Mouse (Mus musculus): Measurements from ENCODE around the gene Psmb6. TPM values are rescaled to one million over a fixed set of nuclear protein-coding genes. Genes with fewer than 3 reads are reported as not detected.
"Not testable (repeated sequence)": the region's sequence is repeated elsewhere in the genome, so short reads cannot be mapped to it uniquely, and the experiment has no call there.

The Psmb6 gene
- polyA plus RNA-seq, 1 experiment, result 125 TPM

- Histone ChIP-seq H3K27me3 (ENCODE audit: control insufficient read depth, insufficient read depth, low read length) (no peaks in the 10 kb centered on the region), H3K4me1 (ENCODE audit: control insufficient read depth, insufficient read depth, insufficient read length) (no peaks in the 10 kb centered on the region), H3K4me3 (ENCODE audit: extremely low read depth, insufficient read depth, insufficient read length) (peak overlapping the region; percentile 17; the same call in 1 of the 2 replicates), H3K36me3 (ENCODE audit: control insufficient read depth, insufficient read depth, low read length) (peaks cover 17% of the 10 kb centered on the region), H3K27ac (ENCODE audit: insufficient read depth, low read length) (no peak overlapping the region)
- WGBS, result 5% methylated on average over 8 of the region's 8 CpGs
- no peak for DNase-seq (ENCODE audit: low read depth in 1 of 2, low spot score in 2 of 2)
- TF ChIP-seq CTCF (IDR thresholded peaks at IDR 0.05; ENCODE audit: extremely low read depth, insufficient read depth, insufficient read length, insufficient replicate concordance), result no peak
- TF ChIP-seq POLR2A (IDR thresholded peaks at IDR 0.05; ENCODE audit: low read depth, low read length), result no peak
Observed at GRCm38 (mm10) chr11:70524782-70525181, 385 bp upstream of the Psmb6 start.

DNA sequence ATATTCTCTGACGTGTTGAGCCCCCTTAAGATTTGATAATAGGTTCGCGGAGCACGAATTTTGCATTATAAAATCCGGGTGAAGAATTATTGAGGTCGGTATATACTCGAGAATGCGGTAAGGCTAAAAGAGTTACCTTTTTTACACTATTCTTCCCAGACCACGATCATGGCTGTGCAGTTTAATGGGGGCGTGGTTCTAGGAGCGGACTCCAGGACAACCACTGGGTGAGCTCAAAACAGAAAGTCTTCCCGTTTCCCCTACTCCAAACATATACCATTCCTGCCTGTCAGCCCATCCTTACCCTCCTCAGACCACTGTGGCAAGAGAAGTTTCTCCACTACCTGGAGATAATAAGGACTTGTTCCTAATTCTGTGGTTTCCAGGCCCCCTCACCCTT is 559 bp downstream of the Psmb6 start:
- WGBS, result 4% methylated on average over 12 of the region's 12 CpGs
- no peak overlapping the region for H3K27ac ChIP-seq (ENCODE audit: insufficient read depth, low read length)
- TF ChIP-seq CTCF (IDR thresholded peaks at IDR 0.05; ENCODE audit: extremely low read depth, insufficient read depth, insufficient read length, insufficient replicate concordance) (no peak), POLR2A (IDR thresholded peaks at IDR 0.05; ENCODE audit: low read depth, low read length) (no peak)

GRCm38 (mm10) chr11:70526211-70526610 is 1.0 kb downstream of the Psmb6 start:
- TF ChIP-seq CTCF (IDR thresholded peaks at IDR 0.05; ENCODE audit: extremely low read depth, insufficient read depth, insufficient read length, insufficient replicate concordance) (no peak), POLR2A (IDR thresholded peaks at IDR 0.05; ENCODE audit: low read depth, low read length) (no peak)
- Histone ChIP-seq H3K27ac (ENCODE audit: insufficient read depth, low read length) (no peak overlapping the region), H3K4me3 (ENCODE audit: extremely low read depth, insufficient read depth, insufficient read length) (no peak overlapping the region), H3K36me3 (ENCODE audit: control insufficient read depth, insufficient read depth, low read length) (peaks cover 17% of the 10 kb centered on the region), H3K27me3 (ENCODE audit: control insufficient read depth, insufficient read depth, low read length) (no peaks in the 10 kb centered on the region), H3K4me1 (ENCODE audit: control insufficient read depth, insufficient read depth, insufficient read length) (no peaks in the 10 kb centered on the region)
- 91% methylated on average over 12 of the region's 12 CpGs for WGBS
- no peak for DNase-seq (ENCODE audit: low read depth in 1 of 2, low spot score in 2 of 2)

More for the DNA sequence above, 559 bp downstream of the Psmb6 start:
- H3K36me3 ChIP-seq (ENCODE audit: control insufficient read depth, insufficient read depth, low read length), result peaks cover 17% of the 10 kb centered on the region
- DNase-seq (ENCODE audit: low read depth in 1 of 2, low spot score in 2 of 2), result no peak
- peak overlapping the region; percentile 96 for H3K4me3 ChIP-seq (ENCODE audit: extremely low read depth, insufficient read depth, insufficient read length)
- H3K4me1 ChIP-seq (ENCODE audit: control insufficient read depth, insufficient read depth, insufficient read length), result no peaks in the 10 kb centered on the region
- H3K27me3 ChIP-seq (ENCODE audit: control insufficient read depth, insufficient read depth, low read length), result no peaks in the 10 kb centered on the region

- Histone ChIP-seq H3K4me1 (ENCODE audit: control insufficient read depth, insufficient read depth, insufficient read length) (no peaks in the 10 kb centered on the region), H3K27ac (ENCODE audit: insufficient read depth, low read length) (no peak overlapping the region), H3K27me3 (ENCODE audit: control insufficient read depth, insufficient read depth, low read length) (no peaks in the 10 kb centered on the region), H3K36me3 (ENCODE audit: control insufficient read depth, insufficient read depth, low read length) (peaks cover 17% of the 10 kb centered on the region), H3K4me3 (ENCODE audit: extremely low read depth, insufficient read depth, insufficient read length) (no peak overlapping the region)
- TF ChIP-seq CTCF (IDR thresholded peaks at IDR 0.05; ENCODE audit: extremely low read depth, insufficient read depth, insufficient read length, insufficient replicate concordance) (no peak), POLR2A (IDR thresholded peaks at IDR 0.05; ENCODE audit: low read depth, low read length) (no peak)
- no peak for DNase-seq (ENCODE audit: low read depth in 1 of 2, low spot score in 2 of 2)
- 86% methylated on average over 7 of the region's 7 CpGs for WGBS
Observed at GRCm38 (mm10) chr11:70528610-70529009, 3.4 kb downstream of the Psmb6 start.

GRCm38 (mm10) chr11:70531065-70531464 is 5.9 kb downstream of the Psmb6 start:
- not testable (repeated sequence) for H3K4me3 ChIP-seq (ENCODE audit: extremely low read depth, insufficient read depth, insufficient read length); H3K4me1 ChIP-seq (ENCODE audit: control insufficient read depth, insufficient read depth, insufficient read length); DNase-seq (ENCODE audit: low read depth in 1 of 2, low spot score in 2 of 2); H3K27ac ChIP-seq (ENCODE audit: insufficient read depth, low read length); H3K27me3 ChIP-seq (ENCODE audit: control insufficient read depth, insufficient read depth, low read length)
- peaks cover 17% of the 10 kb centered on the region for H3K36me3 ChIP-seq (ENCODE audit: control insufficient read depth, insufficient read depth, low read length)
- 75% methylated on average over 2 of the region's 2 CpGs for WGBS

GRCm38 (mm10) chr11:70532839-70533238 is 7.7 kb downstream of the Psmb6 start, which contains the start of gene Gm40193:
Gene Gm40193, minus strand, starts transcription at chr11:70532939.
- H3K4me3 ChIP-seq (ENCODE audit: extremely low read depth, insufficient read depth, insufficient read length), result no peak within 1 kb of the TSS
- H3K27ac ChIP-seq (ENCODE audit: insufficient read depth, low read length), result no peak within 1 kb of the TSS
- H3K4me1 ChIP-seq (ENCODE audit: control insufficient read depth, insufficient read depth, insufficient read length), result no peaks in the 10 kb centered on the region
- peaks cover 6% of the 10 kb centered on the region for H3K36me3 ChIP-seq (ENCODE audit: control insufficient read depth, insufficient read depth, low read length)
- no peaks in the 10 kb centered on the region for H3K27me3 ChIP-seq (ENCODE audit: control insufficient read depth, insufficient read depth, low read length)
- TF ChIP-seq POLR2A (IDR thresholded peaks at IDR 0.05; ENCODE audit: low read depth, low read length) (no peak), CTCF (IDR thresholded peaks at IDR 0.05; ENCODE audit: extremely low read depth, insufficient read depth, insufficient read length, insufficient replicate concordance) (no peak)
- WGBS, result 86% methylated on average over 6 of the region's 6 CpGs
- no peak for DNase-seq (ENCODE audit: low read depth in 1 of 2, low spot score in 2 of 2)

GRCm38 (mm10) chr11:70539423-70539822 is 14.3 kb downstream of the Psmb6 start:
- peaks cover 4% of the 10 kb centered on the region; the same call in 1 of the 2 replicates for H3K27me3 ChIP-seq (ENCODE audit: control insufficient read depth, insufficient read depth, low read length)
- DNase-seq (ENCODE audit: low read depth in 1 of 2, low spot score in 2 of 2), result no peak
- no peaks in the 10 kb centered on the region; the same call in none of the 2 replicates for H3K4me1 ChIP-seq (ENCODE audit: control insufficient read depth, insufficient read depth, insufficient read length)
- H3K4me3 ChIP-seq (ENCODE audit: extremely low read depth, insufficient read depth, insufficient read length), result peak overlapping the region; percentile 57
- no peaks in the 10 kb centered on the region for H3K36me3 ChIP-seq (ENCODE audit: control insufficient read depth, insufficient read depth, low read length)
- no peak for TF ChIP-seq CTCF (IDR thresholded peaks at IDR 0.05; ENCODE audit: extremely low read depth, insufficient read depth, insufficient read length, insufficient replicate concordance)
- no peak for TF ChIP-seq POLR2A (IDR thresholded peaks at IDR 0.05; ENCODE audit: low read depth, low read length)
- 9% methylated on average over 9 of the region's 9 CpGs for WGBS
- no peak overlapping the region for H3K27ac ChIP-seq (ENCODE audit: insufficient read depth, low read length)
